Mouse (Mus musculus): ENCODE data around the gene Tgm2.

Tgm2 gene
- long read RNA-seq, experiment 1, partial matches to known transcripts, result 5 of 11 reads
- long read RNA-seq, experiment 1, other reads (novel, unspliced or antisense), result 4 of 11 reads
- long read RNA-seq, experiment 2, partial matches to known transcripts, result 5 of 12 reads
- long read RNA-seq, experiment 2, other reads (novel, unspliced or antisense), result 5 of 12 reads

GRCm38 (mm10) chr2:158146223-158146622 is at the start of gene Tgm2:
TSS of gene Tgm2 (minus strand) at chr2:158146436.
- intact Hi-C loops (cut with DNase I), result loop anchor here (5.0 kb wide), 3 partner anchors 39 to 84 kb away; no protein-coding TSS in a partner anchor

- intact Hi-C loops (cut with DNase I), result no loop called here
These were observed 48.9 kb upstream of the Tgm2 start for GRCm38 (mm10) chr2:158194945-158195640.

- intact Hi-C loops (cut with DNase I), result no loop called here
These were observed 47.5 kb upstream of the Tgm2 start for GRCm38 (mm10) chr2:158193611-158194336.

- intact Hi-C loops (cut with DNase I), result no loop called here
These were observed 44.9 kb upstream of the Tgm2 start for GRCm38 (mm10) chr2:158191098-158191497.

- intact Hi-C loops (cut with DNase I), result no loop called here
These were observed 43.2 kb upstream of the Tgm2 start for GRCm38 (mm10) chr2:158189451-158189850.

GRCm38 (mm10) chr2:158186206-158186871 is 40.1 kb upstream of the Tgm2 start:
- intact Hi-C loops (cut with DNase I), result no loop called here

GRCm38 (mm10) chr2:158183266-158183665 is 37.0 kb upstream of the Tgm2 start:
- intact Hi-C loops (cut with DNase I), result no loop called here

- intact Hi-C loops (cut with DNase I), result no loop called here
These were observed 35.7 kb upstream of the Tgm2 start for GRCm38 (mm10) chr2:158181932-158182331.

GRCm38 (mm10) chr2:158180797-158181196 is 34.6 kb upstream of the Tgm2 start:
- intact Hi-C loops (cut with DNase I), result no loop called here

GRCm38 (mm10) chr2:158179370-158180111 is 33.3 kb upstream of the Tgm2 start:
- intact Hi-C loops (cut with DNase I), result no loop called here

GRCm38 (mm10) chr2:158178696-158179369 is 32.6 kb upstream of the Tgm2 start:
- intact Hi-C loops (cut with DNase I), result no loop called here

- intact Hi-C loops (cut with DNase I), result no loop called here
These were observed 31.9 kb upstream of the Tgm2 start for GRCm38 (mm10) chr2:158178139-158178538.

GRCm38 (mm10) chr2:158177574-158177973 is 31.3 kb upstream of the Tgm2 start:
- intact Hi-C loops (cut with DNase I), result no loop called here

GRCm38 (mm10) chr2:158176763-158177162 is 30.5 kb upstream of the Tgm2 start:
- intact Hi-C loops (cut with DNase I), result no loop called here

GRCm38 (mm10) chr2:158175433-158175832 is 29.2 kb upstream of the Tgm2 start:
- intact Hi-C loops (cut with DNase I), result no loop called here

- intact Hi-C loops (cut with DNase I), result no loop called here
These were observed 28.7 kb upstream of the Tgm2 start for GRCm38 (mm10) chr2:158174958-158175357.

- intact Hi-C loops (cut with DNase I), result no loop called here
These were observed 28.2 kb upstream of the Tgm2 start for GRCm38 (mm10) chr2:158174438-158174837.

GRCm38 (mm10) chr2:158170394-158170793 is 24.2 kb upstream of the Tgm2 start:
- intact Hi-C loops (cut with DNase I), result no loop called here

GRCm38 (mm10) chr2:158169771-158170170 is 23.5 kb upstream of the Tgm2 start:
- intact Hi-C loops (cut with DNase I), result no loop called here

GRCm38 (mm10) chr2:158169351-158169750 is 23.1 kb upstream of the Tgm2 start:
- intact Hi-C loops (cut with DNase I), result no loop called here

Measured in adrenal gland (tissue).